Mouse (Mus musculus) cerebellum, adult (tissue): Measurements from ENCODE around the gene Olfr846.

Source experiments
- ATAC-seq: cut with Nextera tagmentation; 2 replicates; pipeline ENCODE4 v1.9.2; 2017; ENCODE audit warnings: mild to moderate bottlenecking, moderate library complexity, mixed read lengths; ENCODE audit not compliant: insufficient number of reproducible peaks, low FRiP score, low TSS enrichment

Olfr846 gene

GRCm38 (mm10) chr9:19363905-19364304 is at the start of gene Olfr846:
TSS of gene Olfr846 (minus strand) at chr9:19364005.
- no peak for ATAC-seq

- no peak for ATAC-seq
These were observed 14.8 kb upstream of the Olfr846 start, which contains the start of gene Olfr847 for GRCm38 (mm10) chr9:19378569-19378968. TSS of gene Olfr847 (minus strand) at chr9:19378669.

GRCm38 (mm10) chr9:19336157-19336556 is 27.6 kb downstream of the Olfr846 start, which contains the start of gene Olfr845:
TSS of gene Olfr845 (plus strand) at chr9:19336457.
- ATAC-seq, result no peak

- ATAC-seq, result no peak
These were observed 47.8 kb downstream of the Olfr846 start, which contains the start of gene Olfr844 for GRCm38 (mm10) chr9:19316047-19316446. TSS of gene Olfr844 (plus strand) at chr9:19316347.
